Mouse (Mus musculus) thymus, postnatal 4 days (tissue): ENCODE measurements around the gene Il31.
"Not testable (repeated sequence)": the region's sequence is repeated elsewhere in the genome, so short reads cannot be mapped to it uniquely, and the experiment has no call there.

Experiments used
- DNase-seq: peaks from one replicate; pipeline ENCODE4 v3.0.0; 2021

The Il31 gene

GRCm38 (mm10) chr5:123489112-123489785 is at the start of gene Il31, which contains the start of gene Lrrc43:
Gene Il31, minus strand, starts transcription at chr5:123489489.
Gene Lrrc43, plus strand, starts transcription at chr5:123489305.
- peak; percentile 41 for DNase-seq

- no peak for DNase-seq
Observed at GRCm38 (mm10) chr5:123533801-123534200, 44.5 kb upstream of the Il31 start.

GRCm38 (mm10) chr5:123530056-123530455 is 40.8 kb upstream of the Il31 start:
- DNase-seq: no peak

- no peak for DNase-seq
Observed at GRCm38 (mm10) chr5:123528641-123529040, 39.4 kb upstream of the Il31 start.

GRCm38 (mm10) chr5:123525916-123526495 is 36.7 kb upstream of the Il31 start:
- DNase-seq: no peak

GRCm38 (mm10) chr5:123525281-123525680 is 36.0 kb upstream of the Il31 start, which contains the start of gene Gm49027:
Gene Gm49027, minus strand, starts transcription at chr5:123525488.
- DNase-seq: peak; percentile 6

- no peak for DNase-seq
Observed at GRCm38 (mm10) chr5:123524393-123524750, 35.1 kb upstream of the Il31 start.

GRCm38 (mm10) chr5:123523692-123524392 is 34.6 kb upstream of the Il31 start, which contains the start of gene Diablo:
Gene Diablo, minus strand, starts transcription at chr5:123524176.
- peak; percentile 99 for DNase-seq

GRCm38 (mm10) chr5:123522166-123522565 is 32.9 kb upstream of the Il31 start:
- peak; percentile 3 for DNase-seq

- peak; percentile 2 for DNase-seq
Observed at GRCm38 (mm10) chr5:123521621-123522020, 32.3 kb upstream of the Il31 start.

GRCm38 (mm10) chr5:123520666-123521065 is 31.4 kb upstream of the Il31 start:
- DNase-seq: peak; percentile 3

- DNase-seq: no peak
Observed at GRCm38 (mm10) chr5:123514871-123515270, 25.6 kb upstream of the Il31 start.

- DNase-seq: no peak
Observed at GRCm38 (mm10) chr5:123512102-123512501, 22.8 kb upstream of the Il31 start.

GRCm38 (mm10) chr5:123511426-123511825 is 22.1 kb upstream of the Il31 start:
- DNase-seq: not testable (repeated sequence)

GRCm38 (mm10) chr5:123510160-123510559 is 20.9 kb upstream of the Il31 start, which contains the start of gene B3gnt4:
Gene B3gnt4, plus strand, starts transcription at chr5:123510460.
- DNase-seq: no peak

GRCm38 (mm10) chr5:123508921-123509320 is 19.6 kb upstream of the Il31 start:
- no peak for DNase-seq

- DNase-seq: peak; percentile 96
Observed at GRCm38 (mm10) chr5:123507936-123508723, 18.8 kb upstream of the Il31 start.

GRCm38 (mm10) chr5:123501973-123502372 is 12.7 kb upstream of the Il31 start:
- DNase-seq: no peak

- peak; percentile 64 for DNase-seq
Observed at GRCm38 (mm10) chr5:123499717-123500116, 10.4 kb upstream of the Il31 start.

- DNase-seq: no peak
Observed at GRCm38 (mm10) chr5:123489935-123490334, 646 bp upstream of the Il31 start.

GRCm38 (mm10) chr5:123487659-123488395 is 1.5 kb downstream of the Il31 start:
- DNase-seq: no peak

GRCm38 (mm10) chr5:123473817-123474216 is 15.5 kb downstream of the Il31 start:
- no peak for DNase-seq
